ENCODE assay signal across 18 mouse cellular contexts in genomic region chr17:78213128-78213527, GRCm38 (mm10). TPM values are rescaled to one million over a fixed set of nuclear protein-coding genes. Genes with fewer than 3 reads are reported as not detected.
DNase-seq lines count a peak whose midpoint lies in the region; ATAC-seq and TF ChIP-seq lines count a peak whose summit lies in the region.
"Had no signal": no experiment of that assay in that cellular context is flagged by ENCODE, and none has a peak within 500 bp of the region (broad histone marks: within the 10 kb centered on the region; RNA-seq: fewer than 3 reads in every experiment).

No protein-coding gene starts in this region.

- no peaks in the 10 kb centered on the region for H3K36me3 ChIP-seq in limb, embryonic 12.5 days
- peaks cover 5% of the 10 kb centered on the region; the same call in 1 of the 2 replicates for H3K36me3 ChIP-seq in limb, embryonic 10.5 days
- H3K36me3 ChIP-seq in embryonic facial prominence, embryonic 14.5 days (ENCODE audit: control insufficient read depth, insufficient read depth, low read length) = no peaks in the 10 kb centered on the region
- H3K36me3 ChIP-seq in kidney, postnatal 0 days (ENCODE audit: insufficient read depth, low read length) = no peaks in the 10 kb centered on the region
- H3K36me3 ChIP-seq in stomach, postnatal 0 days (ENCODE audit: control insufficient read depth, insufficient read depth, low read length) = no peaks in the 10 kb centered on the region
- no peaks in the 10 kb centered on the region for H3K36me3 ChIP-seq in hindbrain, embryonic 16.5 days (ENCODE audit: control insufficient read depth, insufficient read depth, low read length)
- H3K36me3 ChIP-seq: forebrain, embryonic 15.5 days; hindbrain, embryonic 12.5 days; lung, embryonic 15.5 days had no signal

- no peak for DNase-seq in limb, embryonic 10.5 days (ENCODE audit: low spot score)
- peak; percentile 76 for DNase-seq in embryonic facial prominence, embryonic 14.5 days (ENCODE audit: low spot score)
- no peak for DNase-seq in kidney, postnatal 0 days (ENCODE audit: low spot score)
- DNase-seq in stomach, postnatal 0 days (ENCODE audit: low spot score) = no peak
- DNase-seq in cerebellum, postnatal 4 days (ENCODE audit: low spot score in 2 of 2) = no peak
- DNase-seq: cerebellum, adult 11 months; gastrocnemius, postnatal 25 days; thymus, adult 18-20 months had no signal

- H3K9me3 ChIP-seq in limb, embryonic 12.5 days = no peaks in the 10 kb centered on the region
- no peaks in the 10 kb centered on the region for H3K9me3 ChIP-seq in limb, embryonic 10.5 days (replicated peaks)
- H3K9me3 ChIP-seq in embryonic facial prominence, embryonic 14.5 days (ENCODE audit: control insufficient read depth, low read length) = no peaks in the 10 kb centered on the region
- H3K9me3 ChIP-seq in kidney, postnatal 0 days (replicated peaks; ENCODE audit: low read length) = no peaks in the 10 kb centered on the region
- H3K9me3 ChIP-seq in stomach, postnatal 0 days (ENCODE audit: control insufficient read depth, low read length) = no peaks in the 10 kb centered on the region
- H3K9me3 ChIP-seq in hindbrain, embryonic 16.5 days (ENCODE audit: control insufficient read depth, low read length) = no peaks in the 10 kb centered on the region
- H3K9me3 ChIP-seq: forebrain, embryonic 15.5 days; hindbrain, embryonic 12.5 days; lung, embryonic 15.5 days; megakaryocyte, embryonic 14.5 days had no signal

- H3K27me3 ChIP-seq in limb, embryonic 12.5 days = no peaks in the 10 kb centered on the region
- no peaks in the 10 kb centered on the region for H3K27me3 ChIP-seq in limb, embryonic 10.5 days (ENCODE audit: low read depth, poor library complexity, severe bottlenecking)
- no peaks in the 10 kb centered on the region for H3K27me3 ChIP-seq in embryonic facial prominence, embryonic 14.5 days (replicated peaks; ENCODE audit: control insufficient read depth, insufficient read depth, low read length)
- H3K27me3 ChIP-seq in kidney, postnatal 0 days (ENCODE audit: insufficient read depth, low read length) = no peaks in the 10 kb centered on the region
- H3K27me3 ChIP-seq in stomach, postnatal 0 days (ENCODE audit: control insufficient read depth, insufficient read depth, low read length) = no peaks in the 10 kb centered on the region
- no peaks in the 10 kb centered on the region for H3K27me3 ChIP-seq in hindbrain, embryonic 16.5 days (replicated peaks; ENCODE audit: control insufficient read depth, insufficient read depth, low read length)
- H3K27me3 ChIP-seq: forebrain, embryonic 15.5 days; hindbrain, embryonic 12.5 days; megakaryocyte, embryonic 14.5 days had no signal

- peak overlapping the region; percentile 26; the same call in 1 of the 2 replicates for H3K4me2 ChIP-seq in limb, embryonic 12.5 days
- no peak overlapping the region for H3K4me2 ChIP-seq in embryonic facial prominence, embryonic 14.5 days (ENCODE audit: low read depth, low read length)
- H3K4me2 ChIP-seq in kidney, postnatal 0 days (ENCODE audit: low read length) = peak overlapping the region; percentile 21; the same call in 1 of the 2 replicates
- H3K4me2 ChIP-seq in stomach, postnatal 0 days (replicated peaks; ENCODE audit: low read depth) = no peak overlapping the region
- no peak overlapping the region for H3K4me2 ChIP-seq in hindbrain, embryonic 16.5 days (ENCODE audit: low read length)
- H3K4me2 ChIP-seq: forebrain, embryonic 15.5 days; hindbrain, embryonic 12.5 days; lung, embryonic 15.5 days had no signal

- WGBS in limb, embryonic 12.5 days = 38% methylated on average over 6 of the region's 6 CpGs
- WGBS in limb, embryonic 10.5 days = 47% methylated on average over 6 of the region's 6 CpGs
- 41% methylated on average over 6 of the region's 6 CpGs for WGBS in embryonic facial prominence, embryonic 14.5 days
- WGBS in kidney, postnatal 0 days = 38% methylated on average over 6 of the region's 6 CpGs
- 47% methylated on average over 6 of the region's 6 CpGs for WGBS in stomach, postnatal 0 days
- 61% methylated on average over 6 of the region's 6 CpGs for WGBS in hindbrain, embryonic 16.5 days

- TF ChIP-seq EP300 in stomach, postnatal 0 days (optimal IDR thresholded peaks at IDR 0.05) = no peak

- peaks cover 50% of the 10 kb centered on the region for H3K4me1 ChIP-seq in limb, embryonic 12.5 days (replicated peaks)
- peaks cover 40% of the 10 kb centered on the region for H3K4me1 ChIP-seq in limb, embryonic 10.5 days
- peaks cover 22% of the 10 kb centered on the region for H3K4me1 ChIP-seq in embryonic facial prominence, embryonic 14.5 days (ENCODE audit: control insufficient read depth, insufficient read depth, low read length)
- H3K4me1 ChIP-seq in kidney, postnatal 0 days (replicated peaks; ENCODE audit: insufficient read depth, low read length) = peaks cover 34% of the 10 kb centered on the region
- H3K4me1 ChIP-seq in stomach, postnatal 0 days (replicated peaks; ENCODE audit: control insufficient read depth, insufficient read depth) = peaks cover 5% of the 10 kb centered on the region; the same call in 1 of the 2 replicates
- H3K4me1 ChIP-seq in hindbrain, embryonic 16.5 days (ENCODE audit: control insufficient read depth, insufficient read depth, low read depth, low read length) = peaks cover 8% of the 10 kb centered on the region; the same call in 1 of the 2 replicates

- H3K4me3 ChIP-seq in limb, embryonic 12.5 days (replicated peaks) = no peak overlapping the region
- H3K4me3 ChIP-seq in limb, embryonic 10.5 days = no peak overlapping the region
- no peak overlapping the region for H3K4me3 ChIP-seq in embryonic facial prominence, embryonic 14.5 days (ENCODE audit: low read depth, low read length)
- no peak overlapping the region for H3K4me3 ChIP-seq in kidney, postnatal 0 days (replicated peaks; ENCODE audit: low read depth, low read length)
- no peak overlapping the region for H3K4me3 ChIP-seq in stomach, postnatal 0 days (ENCODE audit: low read depth, low read length)
- H3K4me3 ChIP-seq in hindbrain, embryonic 16.5 days (ENCODE audit: low read length) = no peak overlapping the region
- H3K4me3 ChIP-seq: forebrain, embryonic 15.5 days; hindbrain, embryonic 12.5 days; lung, embryonic 15.5 days; megakaryocyte, embryonic 14.5 days had no signal

- ATAC-seq in limb, embryonic 12.5 days (ENCODE audit: insufficient number of reproducible peaks, insufficient read depth, low FRiP score, low TSS enrichment, low read depth) = no peak
- 0 out of 2 replicates have a peak, but pooled peaks have one; percentile 63 for ATAC-seq in embryonic facial prominence, embryonic 14.5 days (ENCODE audit: low read depth)
- peak; percentile 75; the same call in 1 of the 2 replicates for ATAC-seq in kidney, postnatal 0 days (replicated peaks; ENCODE audit: low FRiP score, low read depth)
- ATAC-seq in stomach, postnatal 0 days (ENCODE audit: low FRiP score, low TSS enrichment) = peak; percentile 45; the same call in 1 of the 2 replicates
- ATAC-seq in erythroblast, adult 5-6 weeks (replicated peaks; ENCODE audit: low FRiP score, poor library complexity, severe bottlenecking) = no peak
- ATAC-seq in hindbrain, embryonic 16.5 days = no peak
- ATAC-seq: activated CD4-positive, CD25-positive, alpha-beta regulatory T cell, adult 4 months; CD4-positive, CD25-positive, alpha-beta regulatory T cell, adult 4 months; intestine, postnatal 0 days had no signal

- no peak for TF ChIP-seq CTCF in kidney, postnatal 0 days (IDR thresholded peaks at IDR 0.05; ENCODE audit: low read depth)
- no peak for TF ChIP-seq CTCF in stomach, postnatal 0 days (IDR thresholded peaks at IDR 0.05; ENCODE audit: low read depth)

- H3K9ac ChIP-seq in limb, embryonic 12.5 days (replicated peaks) = no peak overlapping the region
- peak overlapping the region; percentile 15; the same call in 1 of the 2 replicates for H3K9ac ChIP-seq in embryonic facial prominence, embryonic 14.5 days (ENCODE audit: low read depth, low read length)
- H3K9ac ChIP-seq in kidney, postnatal 0 days (ENCODE audit: low read depth, low read length) = no peak overlapping the region
- no peak overlapping the region for H3K9ac ChIP-seq in stomach, postnatal 0 days (ENCODE audit: low read length)
- H3K9ac ChIP-seq in hindbrain, embryonic 16.5 days (ENCODE audit: low read depth, low read length) = no peak overlapping the region
- H3K9ac ChIP-seq: forebrain, embryonic 15.5 days; hindbrain, embryonic 12.5 days; lung, embryonic 15.5 days had no signal

- peak overlapping the region; percentile 41; the same call in 1 of the 2 replicates for H3K27ac ChIP-seq in limb, embryonic 12.5 days
- H3K27ac ChIP-seq in limb, embryonic 10.5 days = no peak overlapping the region; the same call in 1 of the 2 replicates
- H3K27ac ChIP-seq in embryonic facial prominence, embryonic 14.5 days (replicated peaks; ENCODE audit: low read depth, low read length) = no peak overlapping the region
- H3K27ac ChIP-seq in kidney, postnatal 0 days = peak overlapping the region; percentile 50; the same call in 1 of the 2 replicates
- H3K27ac ChIP-seq in stomach, postnatal 0 days (replicated peaks) = peak overlapping the region; percentile 73
- H3K27ac ChIP-seq in hindbrain, embryonic 16.5 days (ENCODE audit: low read depth, low read length) = no peak overlapping the region
- H3K27ac ChIP-seq: forebrain, embryonic 15.5 days; hindbrain, embryonic 12.5 days; lung, embryonic 15.5 days had no signal

RNA-seq across cellular contexts. Expression of gene Crim1, which starts 13.1 kb away (rescaled TPM):
- 5.5 and 5.6 TPM in 2 replicates for polyA plus RNA-seq in limb, embryonic 12.5 days (2016; fragmentation: Nextera tagmentation; extraction: Ambion mirVana)
- polyA plus RNA-seq in limb, embryonic 10.5 days (2016; fragmentation: Nextera tagmentation; extraction: Ambion mirVana) = 1.8 and 2.2 TPM in 2 replicates
- polyA plus RNA-seq in embryonic facial prominence, embryonic 14.5 days (2014; fragmentation: Nextera tagmentation; extraction: Ambion mirVana) = 6.3 and 7.2 TPM in 2 replicates
- 8.4 TPM in 2 replicates for polyA plus RNA-seq in kidney, postnatal 0 days (2015; fragmentation: Nextera tagmentation; extraction: Ambion mirVana)
- polyA plus RNA-seq in stomach, postnatal 0 days (2015; fragmentation: Nextera tagmentation; extraction: Ambion mirVana) = 4.3 and 5.1 TPM in 2 replicates
- total RNA-seq in erythroblast, adult 5-6 weeks (2015; ENCODE audit: low replicate concordance) = 1.0 and 1.5 TPM in 2 replicates
- total RNA-seq in erythroblast, adult 5-6 weeks (2017; ENCODE audit: low replicate concordance) = under 0.01 and 2.2 TPM in 2 replicates
- 12.6 and 13.4 TPM in 2 replicates for polyA plus RNA-seq in hindbrain, embryonic 16.5 days (2015; fragmentation: Nextera tagmentation; extraction: Ambion mirVana)

Comparison
In these comparisons a context has a peak if more than half of its experiments do, and no peak if none do; other contexts are left out.
1. H3K27ac ChIP-seq: peak in limb, embryonic 12.5 days (single experiment), kidney, postnatal 0 days (single experiment) and stomach, postnatal 0 days (single experiment); none in limb, embryonic 10.5 days (single experiment), embryonic facial prominence, embryonic 14.5 days (single experiment) and hindbrain, embryonic 16.5 days (single experiment).
2. ATAC-seq: peak in embryonic facial prominence, embryonic 14.5 days (single experiment), kidney, postnatal 0 days (single experiment) and stomach, postnatal 0 days (single experiment); none in limb, embryonic 12.5 days (single experiment), erythroblast, adult 5-6 weeks (single experiment) and hindbrain, embryonic 16.5 days (single experiment).
3. H3K4me2 ChIP-seq: peak in limb, embryonic 12.5 days (single experiment) and kidney, postnatal 0 days (single experiment); none in embryonic facial prominence, embryonic 14.5 days (single experiment), stomach, postnatal 0 days (single experiment) and hindbrain, embryonic 16.5 days (single experiment).